In the genomic region with DNA sequence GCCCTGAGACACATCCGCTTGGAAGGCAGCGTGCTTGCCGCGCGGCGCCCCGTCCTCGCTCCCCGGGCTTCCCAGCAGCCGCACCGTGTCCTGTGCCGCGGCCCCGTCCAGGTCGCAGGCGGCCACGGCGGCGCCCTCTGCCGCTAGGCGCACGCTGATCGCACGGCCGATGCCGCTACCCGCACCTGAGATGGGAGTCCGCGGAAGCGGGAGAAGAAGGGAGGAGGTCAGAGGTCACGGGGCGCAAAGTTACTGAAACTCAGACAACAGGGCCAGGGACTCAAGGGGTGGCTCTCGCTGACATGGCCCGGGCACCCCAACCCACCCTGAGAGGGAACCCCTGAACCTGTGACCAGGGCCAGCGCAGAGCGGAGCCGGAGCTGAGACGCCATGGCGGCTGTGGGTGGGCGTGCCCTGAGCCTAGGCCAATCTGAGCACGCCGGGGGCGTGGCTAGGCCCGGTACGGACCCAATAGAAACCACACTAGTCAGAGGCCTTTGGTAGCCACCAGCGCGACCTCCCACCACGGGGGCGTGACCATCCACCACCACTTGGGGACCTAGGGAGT, we compare ENCODE assay signal across 8 mouse cellular contexts. TPM values are rescaled to one million over a fixed set of nuclear protein-coding genes. Genes with fewer than 3 reads are reported as not detected.
DNase-seq lines count a peak whose midpoint lies in the region; ATAC-seq and TF ChIP-seq lines count a peak whose summit lies in the region.

H2-Ke6 (minus strand) TSS at position 405 of the 568 bp plus-strand sequence.

- H3K4me2 ChIP-seq in hindbrain, embryonic 13.5 days = peak within 1 kb of the TSS; percentile 99

- H3K9me3 ChIP-seq in hindbrain, embryonic 13.5 days = no peaks in the 10 kb centered on the region

- H3K27me3 ChIP-seq in Patski = no peaks in the 10 kb centered on the region
- H3K27me3 ChIP-seq in hindbrain, embryonic 13.5 days = no peaks in the 10 kb centered on the region

- peaks cover 25% of the 10 kb centered on the region for H3K36me3 ChIP-seq in hindbrain, embryonic 13.5 days

- peak within 1 kb of the TSS; percentile 99 for H3K27ac ChIP-seq in hindbrain, embryonic 13.5 days

- ATAC-seq in Patski = peak; percentile 55
- peak; percentile 58 for ATAC-seq in hindbrain, embryonic 13.5 days (ENCODE audit: low FRiP score)

- peak within 1 kb of the TSS; percentile 85 for H3K4me3 ChIP-seq in hindbrain, embryonic 13.5 days

- H3K4me1 ChIP-seq in hindbrain, embryonic 13.5 days (replicated peaks) = peaks cover 76% of the 10 kb centered on the region

- CTCF ChIA-PET in Patski (lab: Charles Lee) = no interaction called here

- no peak for TF ChIP-seq CTCF in Patski (IDR thresholded peaks at IDR 0.05)

- no peak for DNase-seq in Patski (ENCODE audit: low read depth, low spot score)
- peak; percentile 93 to 94 for DNase-seq in cerebellum, postnatal 14 days
- peak; percentile 89 to 90 for DNase-seq in frontal cortex, postnatal 14 days (ENCODE audit: low spot score in 2 of 2)
- peak; percentile 79 to 88 for DNase-seq in layer of hippocampus, postnatal 25 days (ENCODE audit: extremely low spot score in 1 of 2, low spot score in 1 of 2)
- DNase-seq in lung, postnatal 36 days = peak; percentile 97
- DNase-seq in retina, postnatal 7 days (ENCODE audit: low read depth, low spot score) = peak; percentile 80
- DNase-seq in urinary bladder, adult 2 months (ENCODE audit: low spot score) = peak; percentile 86

- peak within 1 kb of the TSS; percentile 99 for H3K9ac ChIP-seq in hindbrain, embryonic 13.5 days

- in situ Hi-C loops in Patski (cut with MboI; ENCODE audit: low pct_unique_long_range_greater_than_20kb) = no loop called here

- POLR2A ChIA-PET in Patski (lab: Charles Lee) = no interaction called here

- WGBS in hindbrain, embryonic 13.5 days = under 1% methylated on average over 49 of the region's 49 CpGs

RNA-seq across cellular contexts. Expression of gene H2-Ke6, which starts in this region (rescaled TPM):
- 49.3 TPM for polyA plus RNA-seq in Patski (2021)
- polyA plus RNA-seq in hindbrain, embryonic 13.5 days (2015; fragmentation: Nextera tagmentation; extraction: Ambion mirVana) = 62.9 and 65.0 TPM in 2 replicates
- total RNA-seq in layer of hippocampus, postnatal 25 days (2021) = 10 to 100 TPM; 54.3 to 63.9 TPM
- 86.6 and 112 TPM in 2 replicates for polyA plus RNA-seq in urinary bladder, adult 2 months (2012; rRNA removed)
